Mouse (Mus musculus) liver, postnatal 0 days (tissue): Measurements from ENCODE around the gene Foxp4.

Experiments
- CTCF ChIP-seq: sonication (generic); IDR thresholded peaks from 2 replicates; pipeline ENCODE4 v1.5.1; 2016; ENCODE audit warnings: antibody characterized with exemption, low read depth
- EP300 ChIP-seq: IDR thresholded peaks from 2 replicates; pipeline ENCODE4 v1.6.1; 2016; ENCODE audit warnings: antibody characterized with exemption, low read depth, mild to moderate bottlenecking

DNA sequence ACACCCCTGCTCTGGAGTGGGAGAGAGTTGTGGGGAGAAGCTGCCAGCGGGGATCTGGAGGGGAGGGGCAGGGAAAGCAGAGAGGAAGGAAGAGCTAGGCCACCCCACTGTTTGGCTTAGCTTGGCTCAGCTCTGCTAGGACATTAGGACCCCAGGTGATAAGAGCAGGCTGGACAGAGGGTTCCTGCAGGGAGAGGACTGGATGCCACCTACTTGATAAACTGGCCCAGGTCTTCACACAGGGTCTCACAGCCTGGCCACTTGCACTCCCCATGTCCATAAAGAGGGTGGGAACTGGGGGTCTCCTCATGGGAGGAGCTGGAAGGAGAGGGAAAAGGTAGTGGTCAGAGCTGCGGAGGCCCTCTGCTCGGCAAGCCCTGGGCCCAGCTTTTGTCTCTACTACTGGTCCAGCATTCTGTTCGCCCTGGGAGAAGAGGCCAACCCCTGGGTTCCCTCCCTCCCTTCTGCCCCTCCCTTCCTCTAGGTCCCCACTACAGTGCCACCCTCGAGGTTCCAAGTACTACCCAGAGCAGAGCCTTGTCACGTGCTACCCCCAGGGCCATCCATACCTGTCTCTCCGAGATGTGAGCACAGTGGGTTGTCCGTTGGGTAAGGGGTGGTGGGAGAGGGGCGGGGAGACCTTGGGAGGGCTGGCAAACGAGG is 46.6 kb downstream of the Foxp4 start:
- TF ChIP-seq CTCF (no peak), EP300 (no peak)
